Mouse (Mus musculus): ENCODE results near the gene Pcsk6. TPM values are rescaled to one million over a fixed set of nuclear protein-coding genes. Genes with fewer than 3 reads are reported as not detected.
A peak's percentile ranks its signal among the peaks of the same experiment; 100 is the strongest.

The Pcsk6 gene
- polyA plus RNA-seq, 1 experiment from 2014 or later, result 0.74 TPM

DNA sequence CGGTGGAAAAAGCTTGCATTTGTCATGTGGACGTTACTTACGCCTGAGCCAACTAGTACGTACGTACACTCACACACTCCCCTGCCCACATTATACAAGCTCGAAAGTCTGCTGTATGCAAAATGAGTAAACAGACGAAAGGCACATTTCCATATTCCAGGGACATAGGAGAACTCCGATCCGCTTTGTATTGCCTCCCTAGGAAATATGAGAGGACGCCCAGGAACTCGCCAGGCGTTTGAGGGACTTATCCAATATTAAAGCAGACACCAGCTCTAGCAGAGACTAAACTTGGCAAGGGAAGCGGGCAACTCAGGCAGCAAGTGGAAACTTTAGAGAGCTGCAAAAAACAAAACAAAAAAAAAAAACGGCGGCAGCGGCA is 147.3 kb downstream of the Pcsk6 start:
- Histone ChIP-seq H3K9me3 (no peaks in the 10 kb centered on the region), H3K4me3 (replicated peaks) (no peak overlapping the region), H3K4me1 (replicated peaks) (peaks cover 9% of the 10 kb centered on the region; the same call in 1 of the 2 replicates), H3K27me3 (no peaks in the 10 kb centered on the region), H3K27ac (no peak overlapping the region), H3K36me3 (no peaks in the 10 kb centered on the region), H3K4me2 (replicated peaks) (no peak overlapping the region), H3K9ac (replicated peaks) (no peak overlapping the region)
- WGBS, result 87% methylated on average over 16 of the region's 16 CpGs
- ATAC-seq, result no peak

DNA sequence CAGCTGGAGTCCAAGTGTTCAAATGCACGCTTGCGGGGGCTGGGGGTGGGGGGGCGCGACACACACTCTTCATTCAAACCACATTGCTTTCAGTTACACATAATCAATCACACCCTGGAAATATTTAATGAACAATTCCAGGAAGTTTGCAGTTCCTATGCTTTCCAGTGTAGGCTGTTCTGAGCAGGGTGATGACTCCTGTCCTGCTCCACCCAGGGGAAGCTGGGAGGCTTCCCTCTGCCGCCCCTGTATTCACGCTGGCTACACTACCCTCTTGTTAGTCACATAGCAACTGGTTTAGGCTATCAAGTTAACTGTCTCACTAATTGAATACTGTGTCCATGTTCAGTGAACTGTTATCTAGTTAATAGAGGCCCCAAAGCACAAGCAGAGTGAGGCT is 149.0 kb downstream of the Pcsk6 start:
- Histone ChIP-seq H3K4me2 (replicated peaks) (no peak overlapping the region), H3K4me1 (replicated peaks) (peaks cover 9% of the 10 kb centered on the region; the same call in 1 of the 2 replicates), H3K4me3 (replicated peaks) (no peak overlapping the region), H3K9me3 (no peaks in the 10 kb centered on the region), H3K9ac (replicated peaks) (no peak overlapping the region), H3K36me3 (no peaks in the 10 kb centered on the region), H3K27me3 (no peaks in the 10 kb centered on the region), H3K27ac (no peak overlapping the region)
- no peak for ATAC-seq
- WGBS, result 84% methylated on average over 6 of the region's 6 CpGs

GRCm38 (mm10) chr7:66027747-66028146 is 166.2 kb downstream of the Pcsk6 start:
- Histone ChIP-seq H3K9ac (replicated peaks) (no peak overlapping the region), H3K36me3 (no peaks in the 10 kb centered on the region), H3K4me3 (replicated peaks) (no peak overlapping the region), H3K4me2 (replicated peaks) (no peak overlapping the region), H3K4me1 (replicated peaks) (no peaks in the 10 kb centered on the region), H3K9me3 (no peaks in the 10 kb centered on the region), H3K27ac (no peak overlapping the region), H3K27me3 (no peaks in the 10 kb centered on the region)
- ATAC-seq, result peak; percentile 60
- WGBS, result 76% methylated on average over 2 of the region's 2 CpGs

- H3K36me3 ChIP-seq, result no peaks in the 10 kb centered on the region
- no peak overlapping the region for H3K9ac ChIP-seq (replicated peaks)
- 70% methylated on average over 6 of the region's 6 CpGs for WGBS
- H3K27me3 ChIP-seq, result no peaks in the 10 kb centered on the region
- no peak overlapping the region for H3K4me2 ChIP-seq (replicated peaks)
- no peak overlapping the region for H3K27ac ChIP-seq
- H3K4me3 ChIP-seq (replicated peaks), result no peak overlapping the region
- no peak for ATAC-seq
- no peaks in the 10 kb centered on the region for H3K9me3 ChIP-seq
- no peaks in the 10 kb centered on the region for H3K4me1 ChIP-seq (replicated peaks)
Observed at GRCm38 (mm10) chr7:66028766-66029512, 167.4 kb downstream of the Pcsk6 start.

DNA sequence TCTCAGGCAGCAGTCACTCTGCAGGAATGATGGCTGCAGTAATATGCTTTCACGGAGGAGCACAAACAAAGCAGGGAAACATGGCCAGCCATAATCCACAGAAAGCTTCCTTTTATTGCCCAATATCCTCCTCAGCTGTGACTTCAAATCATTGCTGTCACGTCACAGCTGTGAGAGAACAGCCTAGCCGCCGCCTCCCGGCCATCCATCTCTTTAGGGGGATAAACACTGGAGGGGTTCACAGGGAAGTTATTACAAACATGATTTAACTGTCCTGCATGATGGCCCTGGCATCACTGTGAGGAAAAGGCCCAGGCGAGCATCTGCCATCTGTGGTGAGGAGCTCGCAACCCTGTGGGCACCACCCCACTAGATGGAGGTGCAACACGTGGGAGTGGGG is 175.3 kb downstream of the Pcsk6 start:
- Histone ChIP-seq H3K27me3 (no peaks in the 10 kb centered on the region), H3K9ac (replicated peaks) (no peak overlapping the region), H3K4me2 (replicated peaks) (no peak overlapping the region), H3K4me3 (replicated peaks) (no peak overlapping the region), H3K4me1 (replicated peaks) (0 out of 2 replicates have a peak, but pooled peaks cover 5% of the 10 kb centered on the region), H3K27ac (no peak overlapping the region), H3K36me3 (no peaks in the 10 kb centered on the region), H3K9me3 (no peaks in the 10 kb centered on the region)
- WGBS, result 73% methylated on average over 8 of the region's 8 CpGs
- no peak for ATAC-seq

DNA sequence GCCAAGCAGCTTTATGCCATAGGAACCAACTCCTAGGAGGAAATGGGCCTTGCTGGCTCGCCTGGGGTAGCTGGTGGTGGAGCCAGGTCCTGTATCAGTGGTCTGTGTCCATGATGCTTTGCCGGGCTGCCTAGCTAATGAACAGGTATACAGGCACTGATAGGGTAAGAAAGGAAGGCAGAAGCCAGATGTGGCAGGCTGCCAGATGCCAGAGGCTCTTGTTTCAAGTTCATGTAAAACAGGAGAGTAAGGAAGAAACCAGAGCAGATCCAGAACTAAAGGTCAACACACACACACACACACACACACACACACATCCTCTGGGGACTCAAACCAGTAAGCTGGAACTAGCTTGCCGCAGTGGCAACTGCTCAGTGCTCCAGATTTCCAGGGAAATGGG is 176.7 kb downstream of the Pcsk6 start:
- Histone ChIP-seq H3K9ac (replicated peaks) (no peak overlapping the region), H3K4me3 (replicated peaks) (no peak overlapping the region), H3K4me2 (replicated peaks) (no peak overlapping the region), H3K9me3 (no peaks in the 10 kb centered on the region), H3K27ac (no peak overlapping the region; the same call in 1 of the 2 replicates), H3K27me3 (no peaks in the 10 kb centered on the region), H3K36me3 (no peaks in the 10 kb centered on the region), H3K4me1 (replicated peaks) (0 out of 2 replicates have a peak, but pooled peaks cover 5% of the 10 kb centered on the region)
- no peak for ATAC-seq
- 87% methylated on average over 3 of the region's 3 CpGs for WGBS

DNA sequence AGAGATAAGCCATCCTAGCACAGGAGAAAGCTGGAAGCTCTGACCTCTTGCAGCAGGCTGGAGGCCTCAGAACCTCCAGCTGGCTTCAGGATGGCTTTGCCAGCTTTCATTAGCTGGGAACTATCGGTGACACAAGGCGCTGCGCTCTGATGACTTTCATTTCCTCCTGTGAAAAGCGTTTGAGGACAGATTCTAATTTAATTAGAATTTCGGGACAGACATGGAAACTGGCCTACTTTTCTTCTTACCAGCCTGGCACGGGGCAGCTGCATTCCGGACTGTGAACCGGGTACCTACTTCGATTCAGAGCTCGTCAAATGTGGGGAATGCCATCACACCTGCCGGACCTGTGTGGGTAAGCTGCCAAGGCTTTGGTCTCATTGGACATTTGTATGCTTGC is 177.2 kb downstream of the Pcsk6 start:
- Histone ChIP-seq H3K36me3 (no peaks in the 10 kb centered on the region), H3K9ac (replicated peaks) (no peak overlapping the region), H3K4me2 (replicated peaks) (no peak overlapping the region), H3K4me3 (replicated peaks) (no peak overlapping the region), H3K4me1 (replicated peaks) (0 out of 2 replicates have a peak, but pooled peaks cover 10% of the 10 kb centered on the region), H3K9me3 (no peaks in the 10 kb centered on the region), H3K27ac (no peak overlapping the region), H3K27me3 (no peaks in the 10 kb centered on the region)
- no peak for ATAC-seq
- 88% methylated on average over 11 of the region's 11 CpGs for WGBS

DNA sequence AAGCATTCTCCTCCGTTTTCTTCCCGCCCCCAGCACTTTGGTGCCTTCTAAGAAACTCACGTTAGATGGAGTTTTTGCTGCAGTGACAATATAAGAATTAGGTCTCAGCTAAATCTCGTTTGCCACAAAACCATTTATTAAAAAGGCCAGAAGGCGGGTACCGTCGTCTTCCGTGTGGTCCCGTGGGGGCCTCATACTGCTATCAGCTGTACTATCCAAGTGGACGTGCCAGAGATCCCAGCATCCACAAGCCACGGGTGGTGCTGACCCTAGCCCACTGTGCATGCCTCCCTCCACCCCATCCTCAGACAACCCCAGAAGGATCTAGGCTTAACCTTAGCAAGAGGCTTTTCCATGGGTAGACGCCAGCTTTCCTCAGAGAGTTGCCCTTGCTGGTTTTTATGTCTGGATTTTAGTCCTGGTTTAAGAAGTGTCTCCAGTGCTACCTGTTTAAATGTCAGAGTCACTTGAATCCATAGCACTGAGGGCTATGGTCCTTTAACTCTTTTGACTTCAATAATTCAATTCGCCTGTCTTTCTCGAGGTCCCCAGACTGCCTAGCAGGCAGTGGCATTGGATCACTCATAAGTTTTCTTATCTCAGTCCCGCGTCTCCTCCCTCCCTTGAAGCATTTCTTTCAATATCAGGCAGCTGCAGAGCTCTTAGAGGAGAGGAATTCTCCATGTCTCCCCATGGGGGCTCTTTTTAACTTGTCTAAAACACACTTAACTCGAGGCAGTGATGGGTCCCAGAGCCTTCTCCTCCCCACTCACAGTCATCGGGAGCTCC is 178.7 kb downstream of the Pcsk6 start:
- H3K4me3 ChIP-seq (replicated peaks), result no peak overlapping the region
- 77% methylated on average over 18 of the region's 18 CpGs for WGBS
- H3K36me3 ChIP-seq, result no peaks in the 10 kb centered on the region
- no peak overlapping the region for H3K27ac ChIP-seq
- no peak overlapping the region for H3K4me2 ChIP-seq (replicated peaks)
- H3K9me3 ChIP-seq, result no peaks in the 10 kb centered on the region
- H3K4me1 ChIP-seq (replicated peaks), result peaks cover 24% of the 10 kb centered on the region
- no peak overlapping the region for H3K9ac ChIP-seq (replicated peaks)
- H3K27me3 ChIP-seq, result no peaks in the 10 kb centered on the region
- ATAC-seq, result no peak

- H3K9ac ChIP-seq (replicated peaks), result no peak within 1 kb of the TSS
- no peaks in the 10 kb centered on the region for H3K27me3 ChIP-seq
- H3K36me3 ChIP-seq, result no peaks in the 10 kb centered on the region
- no peaks in the 10 kb centered on the region for H3K9me3 ChIP-seq
- WGBS, result 81% methylated on average over 10 of the region's 10 CpGs
- ATAC-seq, result 0 out of 2 replicates have a peak, but pooled peaks have one; percentile 56
- no peak within 1 kb of the TSS for H3K4me2 ChIP-seq (replicated peaks)
- H3K4me3 ChIP-seq (replicated peaks), result no peak within 1 kb of the TSS
- H3K27ac ChIP-seq, result no peak within 1 kb of the TSS
- H3K4me1 ChIP-seq (replicated peaks), result peaks cover 37% of the 10 kb centered on the region
Observed at GRCm38 (mm10) chr7:66043552-66044459, 182.3 kb downstream of the Pcsk6 start, which contains the start of gene Gm45213. Gene Gm45213, plus strand, starts transcription at chr7:66043602.

- Histone ChIP-seq H3K9ac (replicated peaks) (no peak overlapping the region), H3K4me1 (replicated peaks) (peaks cover 37% of the 10 kb centered on the region)
- 40% methylated on average over 9 of the region's 9 CpGs for WGBS
Observed at GRCm38 (mm10) chr7:66044617-66045016, 183.1 kb downstream of the Pcsk6 start.

GRCm38 (mm10) chr7:66046921-66047918 is 185.7 kb downstream of the Pcsk6 start:
- Histone ChIP-seq H3K36me3 (no peaks in the 10 kb centered on the region), H3K4me2 (replicated peaks) (no peak overlapping the region), H3K27me3 (no peaks in the 10 kb centered on the region), H3K9me3 (no peaks in the 10 kb centered on the region), H3K4me1 (replicated peaks) (peaks cover 37% of the 10 kb centered on the region), H3K4me3 (replicated peaks) (no peak overlapping the region), H3K27ac (no peak overlapping the region; the same call in 1 of the 2 replicates), H3K9ac (replicated peaks) (no peak overlapping the region)
- ATAC-seq, result no peak
- 59% methylated on average over 17 of the region's 17 CpGs for WGBS

More at GRCm38 (mm10) chr7:66044617-66045016, 183.1 kb downstream of the Pcsk6 start:
- Histone ChIP-seq H3K27me3 (no peaks in the 10 kb centered on the region), H3K36me3 (no peaks in the 10 kb centered on the region), H3K9me3 (no peaks in the 10 kb centered on the region), H3K4me3 (replicated peaks) (no peak overlapping the region), H3K27ac (no peak overlapping the region), H3K4me2 (replicated peaks) (no peak overlapping the region)
- peak; percentile 29; the same call in 1 of the 2 replicates for ATAC-seq

All from midbrain, embryonic 13.5 days (tissue).